Comparison of ENCODE assay signal across 25 mouse cellular contexts in the genomic region with DNA sequence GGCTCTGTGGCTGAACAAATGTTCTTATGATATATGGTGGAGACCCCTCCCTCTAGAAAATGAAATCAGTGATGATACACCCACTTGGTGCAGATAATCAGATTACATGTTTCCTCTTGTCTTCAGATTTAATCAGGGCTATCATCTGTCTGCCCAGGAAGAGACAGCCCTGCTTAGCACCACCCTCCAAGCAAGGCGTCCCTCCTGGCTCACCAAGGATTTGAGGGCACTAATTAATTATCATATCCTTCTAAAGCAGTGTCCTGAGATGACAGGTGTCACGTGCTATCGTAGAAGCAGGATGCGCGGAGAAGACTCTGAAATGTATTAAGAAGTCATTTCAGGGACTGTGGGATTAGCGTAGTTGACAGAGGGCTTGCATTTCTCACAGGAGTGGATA.
"Had no signal": no experiment of that assay in that cellular context is flagged by ENCODE, and none has a peak within 500 bp of the region (broad histone marks: within the 10 kb centered on the region; RNA-seq: fewer than 3 reads in every experiment).

No protein-coding gene starts in this region.

- H3K4me3 ChIP-seq: gastrocnemius, adult 2 months; heart, adult 2 months; heart, embryonic 13.5 days; heart, embryonic 15.5 days; hindbrain, embryonic 12.5 days; hindbrain, embryonic 15.5 days; kidney, embryonic 15.5 days; limb, embryonic 13.5 days; limb, embryonic 15.5 days had no signal

- H3K27me3 ChIP-seq: heart, embryonic 13.5 days; heart, embryonic 15.5 days; hindbrain, embryonic 12.5 days; hindbrain, embryonic 15.5 days; kidney, embryonic 15.5 days; limb, embryonic 13.5 days; limb, embryonic 15.5 days had no signal

- ATAC-seq: hindbrain, postnatal 0 days; intestine, embryonic 16.5 days had no signal

- H3K36me3 ChIP-seq: heart, embryonic 13.5 days; heart, embryonic 15.5 days; hindbrain, embryonic 12.5 days; hindbrain, embryonic 15.5 days; kidney, embryonic 15.5 days; limb, embryonic 13.5 days; limb, embryonic 15.5 days had no signal

- H3K9ac ChIP-seq: heart, embryonic 13.5 days; heart, embryonic 15.5 days; hindbrain, embryonic 12.5 days; hindbrain, embryonic 15.5 days; kidney, embryonic 15.5 days; limb, embryonic 13.5 days; limb, embryonic 15.5 days had no signal

- H3K4me2 ChIP-seq: heart, embryonic 11.5 days; heart, embryonic 13.5 days; heart, embryonic 15.5 days; hindbrain, embryonic 12.5 days; hindbrain, embryonic 15.5 days; kidney, embryonic 15.5 days; limb, embryonic 13.5 days; limb, embryonic 15.5 days had no signal

- H3K27ac ChIP-seq: gastrocnemius, adult 2 months; heart, adult 2 months; heart, embryonic 13.5 days; heart, embryonic 15.5 days; hindbrain, embryonic 12.5 days; hindbrain, embryonic 15.5 days; hindbrain, postnatal 0 days; kidney, embryonic 15.5 days; kidney, postnatal 0 days; limb, embryonic 13.5 days; limb, embryonic 15.5 days had no signal

- H3K4me1 ChIP-seq: hindbrain, embryonic 12.5 days; limb, embryonic 13.5 days; limb, embryonic 15.5 days had no signal

- DNase-seq: gastrocnemius, adult 2 months; gastrocnemius, postnatal 10 days; gastrocnemius, postnatal 25 days; heart, adult 2 months; heart, postnatal 14 days; heart, postnatal 36 days; kidney, adult 11 months; kidney, adult 2 months; kidney, adult 9 months; kidney, postnatal 14 days; kidney, postnatal 36 days; layer of hippocampus, adult 9-11 months; layer of hippocampus, postnatal 36 days; left cerebral cortex, postnatal 4 days had no signal

- H3K9me3 ChIP-seq: heart, embryonic 13.5 days; heart, embryonic 15.5 days; hindbrain, embryonic 12.5 days; hindbrain, embryonic 15.5 days; kidney, embryonic 15.5 days; limb, embryonic 13.5 days; limb, embryonic 15.5 days had no signal
